Mouse (Mus musculus) frontal cortex, postnatal 25 days (tissue): ENCODE data around the gene Eif4e3.

Experiments used
- DNase-seq, 2 experiments: peaks; one replicate each; pipeline ENCODE4 v3.0.0; 2022; ENCODE audit warnings: low spot score in 2 of 2

The Eif4e3 gene

GRCm38 (mm10) chr6:99666318-99667171 is at the start of gene Eif4e3, which contains the start of gene Gm20696:
Gene Eif4e3 (minus strand): TSS chr6:99666771.
Gene Gm20696 (minus strand): TSS chr6:99666797.
- peak in 1 of 2 experiments; percentile 11 for DNase-seq

GRCm38 (mm10) chr6:99715913-99716312 is 49.3 kb upstream of the Eif4e3 start:
- DNase-seq = no peak

- no peak for DNase-seq
These were observed 48.6 kb upstream of the Eif4e3 start for GRCm38 (mm10) chr6:99715191-99715590.

DNA sequence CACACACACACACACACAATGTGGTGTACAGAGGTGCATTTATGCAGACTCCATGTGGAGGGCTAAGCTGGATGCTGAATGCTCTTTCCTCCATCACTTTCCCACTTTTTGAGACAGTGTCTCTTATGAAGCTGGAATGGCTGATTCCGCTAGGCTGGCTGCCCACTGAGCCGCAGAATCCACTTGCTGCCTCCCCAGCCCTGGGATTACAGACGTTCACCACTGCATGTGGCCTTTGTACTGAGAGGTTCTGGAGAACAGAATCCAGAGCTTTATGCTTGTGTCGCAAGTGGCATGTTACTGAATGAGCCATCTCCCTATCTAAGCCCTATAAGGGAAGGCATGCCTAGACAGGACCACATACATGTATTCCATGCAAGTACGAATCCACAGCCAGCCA is 46.7 kb upstream of the Eif4e3 start:
- DNase-seq = no peak

DNA sequence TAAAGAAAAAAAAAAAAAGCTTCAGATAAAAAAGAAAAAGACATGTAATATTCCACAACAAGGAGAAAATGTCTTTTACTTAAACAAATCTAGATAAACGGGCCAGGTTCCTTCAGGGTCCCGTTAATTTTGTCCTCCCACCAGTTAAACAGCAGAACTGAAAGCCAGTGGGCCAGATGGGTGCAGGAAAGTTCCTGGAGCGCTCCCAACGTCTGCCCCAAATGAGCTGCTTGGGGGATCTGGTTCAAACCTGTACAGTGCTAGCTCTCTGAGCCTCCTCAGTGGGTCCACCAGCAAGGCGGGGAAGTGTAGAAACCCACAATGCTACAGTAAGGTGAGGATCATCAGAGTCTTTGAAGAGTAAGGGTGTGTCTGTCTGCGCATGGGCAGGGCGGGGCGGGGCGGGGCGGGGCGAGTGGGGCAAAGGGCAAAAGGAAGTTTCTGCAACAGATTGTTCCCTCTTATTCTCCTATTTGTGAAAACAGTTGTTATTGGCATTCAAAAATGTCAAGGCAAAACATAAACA is 45.1 kb upstream of the Eif4e3 start:
- DNase-seq = no peak

DNA sequence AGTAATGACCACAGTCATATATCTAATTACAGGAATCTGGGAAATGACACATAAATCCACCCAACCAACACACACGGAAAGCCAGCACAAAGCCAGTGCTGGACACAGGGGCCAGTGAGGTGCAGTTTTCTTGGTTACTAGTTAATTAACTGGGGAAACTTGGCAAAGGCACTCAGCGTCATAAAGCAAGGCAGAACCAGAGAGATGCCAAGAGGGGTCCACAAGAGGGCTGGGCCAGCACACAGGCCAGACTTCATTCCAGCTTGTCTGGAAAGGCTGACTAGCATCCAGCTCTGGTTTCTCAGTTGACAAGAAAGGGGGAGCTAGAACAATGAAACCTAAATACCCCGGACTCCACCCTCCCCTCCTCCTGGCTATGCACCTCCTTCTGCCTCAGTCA is 33.9 kb upstream of the Eif4e3 start:
- DNase-seq = no peak

DNA sequence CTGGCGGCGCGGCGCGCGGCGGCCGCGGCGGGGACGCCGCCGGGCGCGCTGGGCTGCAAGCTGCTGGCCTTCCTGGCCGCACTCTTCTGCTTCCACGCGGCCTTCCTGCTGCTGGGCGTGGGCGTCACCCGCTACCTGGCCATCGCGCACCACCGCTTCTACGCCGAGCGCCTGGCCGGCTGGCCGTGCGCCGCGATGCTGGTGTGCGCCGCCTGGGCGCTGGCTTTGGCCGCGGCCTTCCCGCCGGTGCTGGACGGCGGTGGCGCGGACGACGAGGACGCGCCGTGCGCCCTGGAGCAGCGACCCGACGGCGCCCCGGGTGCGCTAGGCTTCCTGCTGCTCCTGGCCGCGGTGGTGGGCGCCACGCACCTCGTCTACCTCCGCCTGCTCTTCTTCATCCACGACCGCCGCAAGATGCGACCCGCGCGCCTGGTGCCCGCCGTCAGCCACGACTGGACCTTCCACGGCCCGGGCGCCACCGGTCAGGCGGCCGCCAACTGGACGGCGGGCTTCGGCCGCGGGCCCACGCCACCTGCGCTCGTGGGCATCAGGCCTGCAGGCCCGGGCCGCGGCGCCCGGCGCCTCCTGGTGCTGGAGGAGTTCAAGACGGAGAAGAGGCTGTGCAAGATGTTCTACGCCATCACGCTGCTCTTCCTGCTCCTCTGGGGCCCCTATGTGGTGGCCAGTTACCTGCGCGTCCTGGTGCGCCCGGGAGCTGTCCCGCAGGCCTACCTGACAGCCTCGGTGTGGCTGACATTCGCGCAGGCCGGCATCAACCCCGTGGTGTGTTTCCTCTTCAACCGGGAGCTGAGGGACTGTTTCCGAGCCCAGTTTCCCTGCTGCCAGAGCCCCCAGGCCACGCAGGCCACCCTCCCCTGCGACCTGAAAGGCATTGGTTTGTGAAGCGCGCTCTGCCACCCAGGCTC is 26.6 kb upstream of the Eif4e3 start:
- no peak for DNase-seq

- no peak for DNase-seq
These were observed 25.8 kb upstream of the Eif4e3 start, which contains the start of gene Gpr27 for GRCm38 (mm10) chr6:99692206-99692915. Gene Gpr27 (plus strand): TSS chr6:99692679.

DNA sequence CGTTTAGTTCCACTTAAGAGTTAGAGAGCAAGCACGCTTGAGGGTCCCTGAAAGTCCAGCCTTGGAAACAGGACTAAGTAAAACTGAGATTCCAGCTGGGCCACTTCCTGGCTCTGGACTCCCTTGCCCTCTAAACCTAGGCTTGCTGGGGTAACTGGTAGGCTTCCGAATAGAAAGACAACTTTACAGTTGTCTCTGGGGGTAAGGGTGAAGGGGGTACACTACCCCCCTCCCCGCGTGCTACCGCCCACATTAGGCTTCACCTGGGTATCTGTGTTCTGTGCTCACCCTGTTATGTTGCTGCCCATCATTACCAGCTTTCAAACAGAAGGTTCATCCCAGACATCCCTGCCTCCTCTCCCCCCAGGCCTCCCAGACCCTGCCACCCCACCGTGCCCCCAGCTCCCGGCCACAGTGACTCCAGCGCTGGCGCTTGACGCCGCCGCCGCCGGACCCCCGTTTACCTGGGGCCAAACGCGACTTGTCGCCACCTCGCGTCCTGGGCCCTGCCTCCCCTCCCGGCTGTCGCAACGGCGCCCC is 25.2 kb upstream of the Eif4e3 start:
- DNase-seq = no peak

DNA sequence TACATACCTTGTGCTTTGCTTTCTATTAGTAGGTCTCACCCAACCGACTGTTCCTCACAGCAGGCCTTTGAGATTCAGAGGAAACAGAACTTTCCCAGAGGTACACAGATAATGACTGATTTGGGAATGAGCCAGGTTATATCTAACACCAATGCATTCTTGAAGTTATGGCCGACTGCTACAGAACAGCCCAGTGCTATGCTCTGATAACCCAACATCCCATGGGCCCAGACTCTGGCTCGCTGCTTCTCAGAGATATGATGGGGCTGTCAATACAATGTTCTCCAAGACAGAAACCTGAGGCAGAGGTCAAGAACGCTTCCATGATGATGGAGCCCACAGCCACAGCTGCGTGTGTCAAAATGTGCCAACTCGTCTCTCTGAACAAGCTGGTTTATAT is 21.9 kb upstream of the Eif4e3 start:
- no peak for DNase-seq

DNA sequence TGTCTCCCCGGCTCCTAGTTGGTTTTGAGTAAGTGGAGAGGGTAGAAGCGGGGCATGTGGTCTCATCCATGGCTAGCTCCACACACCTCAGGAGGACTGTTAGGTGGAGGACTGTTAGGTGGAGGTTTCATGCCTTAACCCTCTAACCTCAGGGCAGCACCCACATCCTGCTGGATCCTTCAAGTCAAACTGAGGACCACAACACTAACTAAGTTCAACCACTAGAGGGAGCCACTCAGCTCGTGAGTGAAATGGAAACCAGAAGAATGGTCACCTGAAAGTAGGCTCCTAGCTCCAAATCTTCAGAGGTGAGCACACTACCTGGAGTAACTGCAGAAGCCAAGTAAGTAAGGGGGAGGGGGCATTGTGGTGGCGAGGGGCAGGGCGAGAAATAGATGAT is 18.3 kb upstream of the Eif4e3 start:
- DNase-seq = no peak

DNA sequence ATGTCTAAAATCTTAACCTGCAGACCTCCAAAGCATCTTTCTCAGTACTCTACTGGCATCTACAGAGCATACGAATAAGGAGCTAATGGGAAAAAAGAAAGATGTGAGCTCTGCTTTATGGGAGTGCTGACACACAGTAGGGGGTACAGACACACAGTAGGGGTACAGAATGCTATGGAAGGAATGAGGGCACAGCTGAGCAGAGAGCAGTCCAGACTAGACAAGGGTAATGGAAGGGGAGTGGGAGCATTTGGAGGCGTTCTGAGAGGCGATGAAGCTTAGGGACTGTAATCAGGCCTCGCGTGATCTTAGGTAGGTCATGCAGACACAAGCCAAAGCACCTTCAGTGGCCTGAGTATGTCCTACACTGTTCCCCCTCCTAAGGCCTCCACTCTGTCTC is 17.4 kb upstream of the Eif4e3 start:
- DNase-seq = no peak

DNA sequence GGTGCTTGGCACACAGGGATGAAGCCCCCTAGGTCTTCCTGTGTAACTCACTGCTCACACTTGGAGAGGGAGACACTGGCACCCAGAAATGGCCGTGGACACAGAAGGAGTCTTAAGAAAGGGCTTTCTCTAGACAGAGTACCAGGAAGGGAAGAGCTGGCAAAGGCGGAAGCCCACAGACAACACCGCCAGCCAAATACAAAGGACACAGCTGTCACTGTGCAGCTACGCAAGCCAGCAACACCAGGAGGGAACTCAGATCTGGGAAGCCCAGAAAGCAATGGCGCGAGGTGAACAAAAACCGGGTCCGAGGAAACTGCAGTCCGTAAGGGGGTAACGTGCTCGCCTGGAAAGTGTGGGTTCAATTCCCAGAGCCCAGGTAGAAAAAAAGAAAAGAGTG is 11.5 kb upstream of the Eif4e3 start:
- DNase-seq = no peak

- DNase-seq = no peak
These were observed 10.8 kb upstream of the Eif4e3 start for GRCm38 (mm10) chr6:99677325-99677724.

GRCm38 (mm10) chr6:99674482-99674881 is 7.9 kb upstream of the Eif4e3 start:
- DNase-seq = no peak

- no peak for DNase-seq
These were observed 5.2 kb upstream of the Eif4e3 start for GRCm38 (mm10) chr6:99671768-99672167.

- DNase-seq = peak in 1 of 2 experiments; percentile 44
These were observed 4.0 kb upstream of the Eif4e3 start for GRCm38 (mm10) chr6:99670481-99671119.

DNA sequence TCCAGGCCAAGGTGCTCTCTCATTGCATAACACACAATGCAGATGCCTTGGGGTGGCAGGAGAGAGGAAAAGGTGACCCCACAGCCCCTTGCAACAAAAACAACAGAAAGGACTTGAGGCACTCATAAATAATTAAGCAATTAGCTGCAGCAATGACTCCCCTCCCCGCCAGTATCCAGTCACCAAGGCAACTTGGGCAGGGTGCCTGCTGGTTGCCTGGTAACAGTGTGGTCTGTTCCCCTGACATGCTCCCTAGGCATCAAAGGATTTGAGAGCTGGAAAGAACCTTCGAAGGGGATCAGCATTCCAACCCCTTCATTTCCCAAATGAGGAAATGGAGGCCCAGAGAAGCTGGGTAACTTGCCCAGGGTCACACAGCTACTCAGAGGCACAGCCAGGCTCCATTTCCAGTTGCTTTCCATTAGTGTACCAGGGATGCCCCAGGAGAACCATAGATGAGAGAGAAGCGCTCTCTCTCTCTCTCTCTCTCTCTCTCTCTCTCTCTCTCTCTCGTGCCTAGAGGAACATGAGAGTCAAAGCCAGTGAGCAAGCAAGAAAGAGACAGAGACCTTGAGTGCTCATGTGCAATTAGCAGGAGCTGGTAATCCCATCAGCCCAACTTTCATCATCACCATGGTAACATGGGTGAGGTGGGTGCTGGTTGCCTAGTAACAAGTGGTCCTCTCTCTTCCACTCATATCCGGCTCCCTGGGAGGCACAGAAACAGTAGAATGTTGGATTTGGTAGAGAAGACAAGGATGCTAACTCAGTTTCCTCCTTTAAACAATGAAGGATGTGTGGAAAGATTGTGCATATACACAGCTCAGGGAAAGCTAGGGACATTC is 3.1 kb upstream of the Eif4e3 start:
- DNase-seq = peak in 1 of 2 experiments; percentile 60

DNA sequence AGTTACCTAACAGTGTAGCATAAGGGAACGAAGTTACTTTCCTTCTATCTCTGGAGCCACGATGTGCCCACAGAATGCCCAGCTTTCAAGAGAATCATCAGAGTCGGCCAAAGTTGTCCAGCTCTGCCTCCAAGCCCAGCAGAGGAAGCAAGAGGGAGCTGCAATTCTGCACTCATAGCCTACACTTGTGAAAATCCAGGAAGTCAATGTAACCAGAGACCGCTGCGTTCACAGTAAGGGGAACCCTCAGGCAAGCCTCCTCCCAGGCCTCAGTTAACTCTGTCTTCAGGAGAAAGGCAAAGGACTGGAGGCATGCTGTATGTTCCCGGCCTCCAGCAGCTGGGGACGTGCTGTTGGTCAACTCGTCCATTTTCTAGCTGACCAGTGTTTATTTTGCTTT is 719 bp upstream of the Eif4e3 start:
- DNase-seq = no peak
